Mouse (Mus musculus) bone marrow macrophage, adult 2 months (primary cell): ENCODE data around the gene Gpr137.

Experiments
- CTCF ChIP-seq: IDR thresholded peaks from 2 replicates; pipeline ENCODE4 v1.5.1; 2012; ENCODE audit warnings: low read depth, mild to moderate bottlenecking, low read length, moderate library complexity
- POLR2A ChIP-seq: IDR thresholded peaks from 2 replicates; pipeline ENCODE4 v1.6.1; 2012; ENCODE audit warnings: mild to moderate bottlenecking, low read depth, low read length, borderline replicate concordance

- TF ChIP-seq CTCF = no peak
- no peak for TF ChIP-seq POLR2A
These were observed 1.4 kb upstream of the Gpr137 start for GRCm38 (mm10) chr19:6943709-6944108.
